Mouse (Mus musculus) E14TG2a.4 (cell line): ENCODE measurements around the gene Spats1.

Experiments
- H3K27me3 ChIP-seq: 2 replicates; pipeline ENCODE4 v1.6.1; 2014; ENCODE audit warnings: low read length, control low read depth; ENCODE audit not compliant: insufficient read depth
- H3K36me3 ChIP-seq: 2 replicates; pipeline ENCODE4 v1.6.1; 2014; ENCODE audit warnings: low read length, control low read depth; ENCODE audit not compliant: insufficient read depth
- H3K4me1 ChIP-seq: replicated peaks from 2 replicates; pipeline ENCODE4 v1.6.1; 2014; ENCODE audit warnings: low read depth, low read length, control low read depth
- H3K4me3 ChIP-seq: replicated peaks from 2 replicates; pipeline ENCODE4 v1.5.1; 2014; ENCODE audit warnings: mild to moderate bottlenecking, low read length
- H3K9me3 ChIP-seq: 2 replicates; pipeline ENCODE4 v1.6.1; 2014; ENCODE audit warnings: low read length, control low read depth
- CTCF ChIP-seq: conservative IDR thresholded peaks from 2 replicates; pipeline ENCODE4 v1.5.1; 2014; ENCODE audit warnings: low read length
- NANOG ChIP-seq: IDR thresholded peaks from 2 replicates; pipeline ENCODE4 v1.6.1; 2014; ENCODE audit warnings: borderline replicate concordance, low read length, mixed read lengths
- POU5F1 ChIP-seq: IDR thresholded peaks from 2 replicates; pipeline ENCODE4 v1.6.1; 2014; ENCODE audit warnings: low read length, borderline replicate concordance

The Spats1 gene

GRCm38 (mm10) chr17:45474669-45475465 lies at the start of gene Spats1:
Gene Spats1 (minus strand): TSS chr17:45475415.
- H3K4me1 ChIP-seq, result peaks cover 72% of the 10 kb centered on the region
- H3K4me3 ChIP-seq, result peak within 1 kb of the TSS; percentile 73
- H3K36me3 ChIP-seq, result no peaks in the 10 kb centered on the region
- TF ChIP-seq NANOG (no peak; the same call in 1 of the 2 replicates), CTCF (no peak), POU5F1 (no peak)
- H3K27me3 ChIP-seq, result no peaks in the 10 kb centered on the region
- H3K9me3 ChIP-seq, result no peaks in the 10 kb centered on the region

GRCm38 (mm10) chr17:45524961-45525360 lies 49.7 kb upstream of the Spats1 start:
- no peaks in the 10 kb centered on the region for H3K9me3 ChIP-seq
- H3K27me3 ChIP-seq, result peaks cover 21% of the 10 kb centered on the region
- H3K4me1 ChIP-seq, result peaks cover 58% of the 10 kb centered on the region
- peaks cover 16% of the 10 kb centered on the region for H3K36me3 ChIP-seq
- no peak for TF ChIP-seq POU5F1
- no peak for TF ChIP-seq NANOG
- TF ChIP-seq CTCF, result no peak
- no peak overlapping the region for H3K4me3 ChIP-seq

GRCm38 (mm10) chr17:45523263-45523662 lies 48.0 kb upstream of the Spats1 start, which contains the start of gene Tcte1:
Gene Tcte1 (plus strand): TSS chr17:45523434.
- Histone ChIP-seq H3K4me1 (peaks cover 67% of the 10 kb centered on the region), H3K4me3 (peak within 1 kb of the TSS; percentile 77), H3K36me3 (peaks cover 33% of the 10 kb centered on the region), H3K9me3 (no peaks in the 10 kb centered on the region), H3K27me3 (peaks cover 14% of the 10 kb centered on the region)
- TF ChIP-seq POU5F1 (no peak), NANOG (no peak), CTCF (no peak)

GRCm38 (mm10) chr17:45520136-45520535 lies 44.9 kb upstream of the Spats1 start:
- Histone ChIP-seq H3K9me3 (no peaks in the 10 kb centered on the region), H3K27me3 (peaks cover 14% of the 10 kb centered on the region), H3K4me3 (no peak overlapping the region), H3K36me3 (peaks cover 59% of the 10 kb centered on the region), H3K4me1 (peaks cover 79% of the 10 kb centered on the region)
- TF ChIP-seq NANOG (no peak), CTCF (no peak), POU5F1 (no peak)

GRCm38 (mm10) chr17:45518766-45519475 lies 43.7 kb upstream of the Spats1 start:
- no peaks in the 10 kb centered on the region for H3K9me3 ChIP-seq
- peaks cover 85% of the 10 kb centered on the region for H3K4me1 ChIP-seq

GRCm38 (mm10) chr17:45517549-45518215 lies 42.5 kb upstream of the Spats1 start:
- H3K9me3 ChIP-seq, result no peaks in the 10 kb centered on the region
- H3K4me3 ChIP-seq, result 0 out of 2 replicates have a peak overlapping the region, but pooled peaks have one; percentile 4

More at GRCm38 (mm10) chr17:45518766-45519475, 43.7 kb upstream of the Spats1 start:
- H3K27me3 ChIP-seq, result peaks cover 3% of the 10 kb centered on the region
- TF ChIP-seq NANOG (no peak), CTCF (no peak), POU5F1 (no peak)
- peaks cover 67% of the 10 kb centered on the region for H3K36me3 ChIP-seq
- no peak overlapping the region for H3K4me3 ChIP-seq

GRCm38 (mm10) chr17:45517135-45517534 lies 41.9 kb upstream of the Spats1 start:
- Histone ChIP-seq H3K4me1 (peaks cover 70% of the 10 kb centered on the region), H3K4me3 (no peak overlapping the region; the same call in 1 of the 2 replicates), H3K9me3 (no peaks in the 10 kb centered on the region), H3K36me3 (peaks cover 78% of the 10 kb centered on the region), H3K27me3 (no peaks in the 10 kb centered on the region)
- TF ChIP-seq NANOG (no peak), CTCF (no peak), POU5F1 (no peak)

More at GRCm38 (mm10) chr17:45517549-45518215, 42.5 kb upstream of the Spats1 start:
- peaks cover 78% of the 10 kb centered on the region for H3K36me3 ChIP-seq
- H3K27me3 ChIP-seq, result no peaks in the 10 kb centered on the region
- peaks cover 75% of the 10 kb centered on the region for H3K4me1 ChIP-seq
- no peak for TF ChIP-seq NANOG
- no peak for TF ChIP-seq CTCF
- TF ChIP-seq POU5F1, result no peak

GRCm38 (mm10) chr17:45516488-45516887 lies 41.3 kb upstream of the Spats1 start:
- no peaks in the 10 kb centered on the region for H3K9me3 ChIP-seq
- no peak for TF ChIP-seq POU5F1
- TF ChIP-seq NANOG, result no peak
- peak; percentile 99 for TF ChIP-seq CTCF
- H3K4me3 ChIP-seq, result peak overlapping the region; percentile 45; the same call in 1 of the 2 replicates
- peaks cover 67% of the 10 kb centered on the region for H3K4me1 ChIP-seq
- H3K27me3 ChIP-seq, result no peaks in the 10 kb centered on the region
- peaks cover 83% of the 10 kb centered on the region for H3K36me3 ChIP-seq
